Mouse (Mus musculus) layer of hippocampus, adult 9-11 months (tissue): ENCODE measurements around the gene Hnrnph2.

Source experiments
- DNase-seq: peaks from one replicate; pipeline ENCODE4 v3.0.0; 2022

The Hnrnph2 gene

GRCm38 (mm10) chrX:134614306-134614705 lies 13.3 kb downstream of the Hnrnph2 start:
- DNase-seq = no peak

- DNase-seq = no peak
Measured at GRCm38 (mm10) chrX:134619695-134620094, 18.7 kb downstream of the Hnrnph2 start.

- DNase-seq = no peak
Measured at GRCm38 (mm10) chrX:134620254-134620865, 19.4 kb downstream of the Hnrnph2 start.

GRCm38 (mm10) chrX:134621685-134622084 lies 20.7 kb downstream of the Hnrnph2 start:
- no peak for DNase-seq

GRCm38 (mm10) chrX:134623350-134623749 lies 22.4 kb downstream of the Hnrnph2 start:
- no peak for DNase-seq

- no peak for DNase-seq
Measured at GRCm38 (mm10) chrX:134628200-134628599, 27.2 kb downstream of the Hnrnph2 start.

- DNase-seq = no peak
Measured at GRCm38 (mm10) chrX:134632710-134633109, 31.7 kb downstream of the Hnrnph2 start.

GRCm38 (mm10) chrX:134635111-134635510 lies 34.1 kb downstream of the Hnrnph2 start:
- no peak for DNase-seq

- DNase-seq = no peak
Measured at GRCm38 (mm10) chrX:134635860-134636259, 34.9 kb downstream of the Hnrnph2 start.

- DNase-seq = no peak
Measured at GRCm38 (mm10) chrX:134641000-134641760, 40.2 kb downstream of the Hnrnph2 start.

GRCm38 (mm10) chrX:134646338-134646737 lies 45.4 kb downstream of the Hnrnph2 start:
- no peak for DNase-seq

GRCm38 (mm10) chrX:134647421-134647820 lies 46.4 kb downstream of the Hnrnph2 start:
- DNase-seq = no peak

GRCm38 (mm10) chrX:134648031-134648692 lies 47.2 kb downstream of the Hnrnph2 start:
- DNase-seq = peak; percentile 61

- DNase-seq = no peak
Measured at GRCm38 (mm10) chrX:134652061-134652460, 51.1 kb downstream of the Hnrnph2 start.
